Mouse (Mus musculus): ENCODE measurements around the gene Pfkm.

DNA sequence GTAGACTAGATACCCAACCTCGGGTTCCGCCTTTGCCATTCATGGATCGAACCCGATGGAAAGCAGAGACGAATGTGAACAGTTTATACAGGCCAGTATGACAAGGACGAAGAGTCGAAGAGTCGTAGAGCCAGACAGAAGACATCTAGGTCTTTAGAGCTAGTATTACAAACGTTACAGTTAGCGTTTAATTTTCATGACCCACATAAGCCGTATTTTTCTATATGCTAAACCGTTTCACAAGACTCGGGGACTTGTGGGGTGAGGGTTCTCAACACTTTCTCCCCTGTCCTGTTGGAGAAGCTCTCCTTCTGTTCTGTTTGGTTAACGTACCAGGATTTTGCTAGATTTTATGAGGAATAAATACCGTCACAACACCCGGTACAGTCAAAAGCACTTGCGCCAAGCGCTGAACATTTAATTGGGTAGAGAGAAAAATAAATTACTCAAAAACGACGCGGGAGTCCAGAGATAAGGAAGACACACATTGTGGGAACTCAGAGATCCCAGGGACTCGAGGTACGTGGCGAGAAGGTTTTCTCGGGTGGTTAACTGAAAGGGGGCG lies 88.3 kb downstream of the Pfkm start:
- no peak for TF ChIP-seq CTCF (conservative IDR thresholded peaks at IDR 0.05 in 1 of 2, IDR thresholded peaks at IDR 0.05 in 1 of 2; ENCODE audit: low read depth in 2 of 2, low read length in 2 of 2)
- TF ChIP-seq NELFE (IDR thresholded peaks at IDR 0.05; ENCODE audit: low read depth, low read length), result no peak
- no peak for TF ChIP-seq POLR2A (IDR thresholded peaks at IDR 0.05; ENCODE audit: low read depth, low read length)
- TF ChIP-seq RCOR1 (conservative IDR thresholded peaks at IDR 0.05; ENCODE audit: low read depth, low read length), result no peak
- TF ChIP-seq EP300 (IDR thresholded peaks at IDR 0.05; ENCODE audit: low read length), result no peak
- TF ChIP-seq ZC3H11A (IDR thresholded peaks at IDR 0.05; ENCODE audit: low read depth, low read length), result no peak

Data from CH12.LX (cell line).